Mouse (Mus musculus) C2C12 (cell line): Measurements from ENCODE around the gene Atp1a1. TPM values are rescaled to one million over a fixed set of nuclear protein-coding genes. Genes with fewer than 3 reads are reported as not detected.

Experiments
- H3K27me3 ChIP-seq: one replicate; pipeline ENCODE4 v1.6.1; 2011; ENCODE audit not compliant: control insufficient read depth, insufficient read depth, insufficient read length
- H3K36me3 ChIP-seq: one replicate; pipeline ENCODE4 v1.6.1; 2011; ENCODE audit not compliant: control insufficient read depth, insufficient read depth
- H3K4me3 ChIP-seq: one replicate; pipeline ENCODE4 v1.5.1; 2011; ENCODE audit warnings: mild to moderate bottlenecking, control low read depth; ENCODE audit not compliant: poor library complexity, insufficient read depth, severe bottlenecking
- H3K79me2 ChIP-seq: one replicate; pipeline ENCODE4 v1.6.1; 2011; ENCODE audit not compliant: control insufficient read depth, insufficient read depth
- H3K79me3 ChIP-seq: one replicate; pipeline ENCODE4 v1.6.1; 2011; ENCODE audit warnings: low read depth, control low read depth
- H3ac ChIP-seq: one replicate; pipeline ENCODE3; 2011; ENCODE audit warnings: low read depth; ENCODE audit not compliant: control insufficient read depth, insufficient read length
- CEBPB ChIP-seq: IDR thresholded peaks from one replicate; pipeline ENCODE4 v1.6.1; 2011; ENCODE audit warnings: low read depth, mild to moderate bottlenecking, control low read depth, moderate library complexity
- CTCF ChIP-seq: IDR thresholded peaks from one replicate; pipeline ENCODE4 v1.5.1; 2011; ENCODE audit not compliant: control insufficient read depth, insufficient read depth, insufficient read length
- FOSL1 ChIP-seq: IDR thresholded peaks from one replicate; pipeline ENCODE4 v1.8.0; 2011; ENCODE audit warnings: mild to moderate bottlenecking, low read length; ENCODE audit not compliant: poor library complexity, insufficient read depth, severe bottlenecking
- MAX ChIP-seq: IDR thresholded peaks from one replicate; pipeline ENCODE4 v1.6.1; 2011; ENCODE audit warnings: mild to moderate bottlenecking, control low read depth
- MYOD1 ChIP-seq: IDR thresholded peaks from one replicate; pipeline ENCODE4 v1.6.1; 2011; ENCODE audit warnings: low read depth; ENCODE audit not compliant: control insufficient read depth, insufficient read length
- MYOG ChIP-seq: IDR thresholded peaks from one replicate; pipeline ENCODE4 v1.6.1; 2011; ENCODE audit not compliant: control insufficient read depth, insufficient read length; ENCODE audit errors: extremely low read depth
- USF1 ChIP-seq: IDR thresholded peaks from one replicate; pipeline ENCODE4 v1.6.1; 2011; ENCODE audit warnings: low read depth, mild to moderate bottlenecking, control low read depth, moderate library complexity
- polyA plus RNA-seq: library from polyadenylated mRNA; unstranded; fragments of >200 nt; fragmentation: generic; extraction: Trizol; gene quantifications from one replicate; pipeline ENCODE4 v1.2.1, GENCODE M21; 2012; ENCODE audit warnings: missing spikeins

Atp1a1 gene
- polyA plus RNA-seq, 1 experiment = 228 TPM

- Histone ChIP-seq H3K4me3 (peak overlapping the region; percentile 50), H3K79me2 (peaks cover 51% of the 10 kb centered on the region), H3ac (peak overlapping the region; percentile 79), H3K27me3 (no peaks in the 10 kb centered on the region), H3K79me3 (peaks cover 39% of the 10 kb centered on the region), H3K36me3 (peaks cover 4% of the 10 kb centered on the region)
- TF ChIP-seq CTCF (peak; percentile 53), USF1 (no peak)
Measured at GRCm38 (mm10) chr3:101603661-101604549, 579 bp downstream of the Atp1a1 start.

GRCm38 (mm10) chr3:101603194-101603593, 1.3 kb downstream of the Atp1a1 start:
- Histone ChIP-seq H3K79me3 (peaks cover 47% of the 10 kb centered on the region), H3K36me3 (peaks cover 4% of the 10 kb centered on the region), H3K27me3 (no peaks in the 10 kb centered on the region), H3ac (peak overlapping the region; percentile 79), H3K4me3 (peak overlapping the region; percentile 50), H3K79me2 (peaks cover 59% of the 10 kb centered on the region)
- TF ChIP-seq MAX (no peak), MYOD1 (no peak), MYOG (no peak), FOSL1 (no peak), USF1 (no peak), CTCF (no peak), CEBPB (no peak)

- Histone ChIP-seq H3ac (no peak overlapping the region), H3K4me3 (peak overlapping the region; percentile 50)
Measured at GRCm38 (mm10) chr3:101602511-101603055, 1.9 kb downstream of the Atp1a1 start.

DNA sequence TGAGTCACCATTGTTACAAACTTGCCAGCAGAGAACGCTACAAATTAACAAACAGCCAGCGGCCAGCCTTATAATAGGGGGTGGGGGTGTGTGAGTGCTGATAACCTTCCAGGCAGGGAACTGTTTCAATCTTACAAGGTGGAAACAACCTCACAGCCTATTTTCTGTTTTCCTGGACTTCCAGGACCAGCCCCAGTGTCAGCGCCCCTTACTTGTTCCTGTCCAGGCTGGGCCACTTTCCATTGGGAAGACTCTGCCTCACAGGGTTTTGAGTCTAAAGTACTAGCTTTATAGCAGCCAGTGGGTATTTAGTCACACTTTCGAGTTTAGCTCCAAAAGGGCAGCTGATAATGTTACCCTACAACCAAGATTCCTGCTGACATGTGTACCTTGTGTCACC, 2.8 kb downstream of the Atp1a1 start:
- TF ChIP-seq USF1 = no peak
- TF ChIP-seq MYOD1 = no peak
- no peak for TF ChIP-seq MAX
- no peak for TF ChIP-seq FOSL1
- no peak for TF ChIP-seq MYOG
- no peak for TF ChIP-seq CTCF
- TF ChIP-seq CEBPB = no peak
- Histone ChIP-seq H3K79me2 (peaks cover 74% of the 10 kb centered on the region), H3K27me3 (no peaks in the 10 kb centered on the region), H3K4me3 (no peak overlapping the region), H3K79me3 (peaks cover 62% of the 10 kb centered on the region), H3K36me3 (peaks cover 4% of the 10 kb centered on the region), H3ac (no peak overlapping the region)

More at GRCm38 (mm10) chr3:101602511-101603055, 1.9 kb downstream of the Atp1a1 start:
- Histone ChIP-seq H3K27me3 (no peaks in the 10 kb centered on the region), H3K79me3 (peaks cover 53% of the 10 kb centered on the region), H3K36me3 (peaks cover 4% of the 10 kb centered on the region), H3K79me2 (peaks cover 65% of the 10 kb centered on the region)
- TF ChIP-seq CEBPB (no peak), USF1 (no peak), MYOG (no peak), MAX (no peak), FOSL1 (no peak), CTCF (no peak), MYOD1 (no peak)

DNA sequence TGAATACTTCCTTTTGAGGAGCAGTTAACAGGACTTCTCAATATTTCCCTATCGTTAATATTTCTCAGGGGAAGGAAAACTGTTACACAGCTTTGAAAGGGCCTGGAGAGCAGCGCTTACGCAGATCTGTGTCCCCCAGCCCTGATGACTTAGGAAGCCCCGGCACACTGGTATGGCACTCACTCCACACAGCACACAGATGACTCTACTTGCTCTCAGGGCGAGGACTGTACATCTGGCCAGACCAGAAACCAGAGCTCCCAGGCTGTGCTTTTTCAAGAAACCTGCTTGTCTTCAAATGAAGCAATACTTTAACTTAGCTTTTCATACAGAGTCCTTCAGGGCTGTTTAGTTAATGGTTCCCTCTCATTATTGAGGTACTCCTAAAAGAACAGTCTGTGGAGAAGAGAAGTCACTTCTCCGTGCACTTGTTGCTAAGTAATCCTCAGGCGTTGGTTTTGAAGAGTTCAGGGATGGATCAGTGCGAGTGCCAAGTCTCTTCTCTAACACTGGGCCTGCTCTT, 3.4 kb downstream of the Atp1a1 start:
- Histone ChIP-seq H3K36me3 (peaks cover 4% of the 10 kb centered on the region), H3K27me3 (no peaks in the 10 kb centered on the region), H3K4me3 (no peak overlapping the region), H3K79me3 (peaks cover 68% of the 10 kb centered on the region), H3ac (no peak overlapping the region), H3K79me2 (peaks cover 80% of the 10 kb centered on the region)
- TF ChIP-seq CTCF (no peak), MYOD1 (no peak), MYOG (no peak), FOSL1 (no peak), MAX (no peak), USF1 (no peak), CEBPB (no peak)
